Mouse (Mus musculus) stomach, embryonic 15.5 days (tissue): ENCODE measurements around the gene Gca. TPM values are rescaled to one million over a fixed set of nuclear protein-coding genes. Genes with fewer than 3 reads are reported as not detected.
A peak's percentile ranks its signal among the peaks of the same experiment; 100 is the strongest.

Source experiments
- ATAC-seq: fragments of 200-750 bp; cut with Nextera tagmentation; 2 replicates; pipeline ENCODE4 v1.8.0; 2017; ENCODE audit warnings: low read depth, moderate number of reproducible peaks, moderate TSS enrichment; ENCODE audit not compliant: insufficient read depth, low FRiP score
- H3K27ac ChIP-seq: fragments of 300-500 bp; sonication (generic); 2 replicates; pipeline ENCODE4 v1.5.1; 2015; ENCODE audit warnings: mild to moderate bottlenecking, inconsistent platforms
- H3K27me3 ChIP-seq: fragments of 300-500 bp; sonication (generic); replicated peaks from 2 replicates; pipeline ENCODE4 v1.6.1; 2015; ENCODE audit warnings: inconsistent platforms
- H3K36me3 ChIP-seq: fragments of 300-500 bp; sonication (generic); 2 replicates; pipeline ENCODE4 v1.6.1; 2015; ENCODE audit warnings: inconsistent platforms
- H3K4me1 ChIP-seq: fragments of 300-500 bp; sonication (generic); 2 replicates; pipeline ENCODE4 v1.6.1; 2015; ENCODE audit warnings: inconsistent platforms
- H3K4me2 ChIP-seq: fragments of 300-500 bp; sonication (generic); 2 replicates; pipeline ENCODE4 v1.6.1; 2015; ENCODE audit warnings: mild to moderate bottlenecking, inconsistent platforms
- H3K4me3 ChIP-seq: fragments of 300-500 bp; sonication (generic); replicated peaks from 2 replicates; pipeline ENCODE4 v1.5.1; 2015; ENCODE audit warnings: inconsistent platforms
- H3K9ac ChIP-seq: fragments of 300-500 bp; sonication (generic); 2 replicates; pipeline ENCODE4 v1.6.1; 2015; ENCODE audit warnings: inconsistent platforms
- H3K9me3 ChIP-seq: fragments of 300-500 bp; sonication (generic); 2 replicates; pipeline ENCODE4 v1.6.1; 2016; ENCODE audit warnings: inconsistent platforms
- WGBS: fragments of 180-500 bp; shearing (Covaris S2); methylation state at CpG from one replicate; pipeline ENCODE4 v1.1.7; 2015; 5-methylcytosine and 5-hydroxymethylcytosine counted together
- polyA plus RNA-seq: library from polyadenylated mRNA; unstranded; fragments of >200 nt; fragmentation: Nextera tagmentation; extraction: Ambion mirVana; gene quantifications from 2 replicates; pipeline ENCODE4 v1.2.1, GENCODE M21; 2015

The Gca gene
- polyA plus RNA-seq, 1 experiment from 2014 or later: 7.3 TPM

DNA sequence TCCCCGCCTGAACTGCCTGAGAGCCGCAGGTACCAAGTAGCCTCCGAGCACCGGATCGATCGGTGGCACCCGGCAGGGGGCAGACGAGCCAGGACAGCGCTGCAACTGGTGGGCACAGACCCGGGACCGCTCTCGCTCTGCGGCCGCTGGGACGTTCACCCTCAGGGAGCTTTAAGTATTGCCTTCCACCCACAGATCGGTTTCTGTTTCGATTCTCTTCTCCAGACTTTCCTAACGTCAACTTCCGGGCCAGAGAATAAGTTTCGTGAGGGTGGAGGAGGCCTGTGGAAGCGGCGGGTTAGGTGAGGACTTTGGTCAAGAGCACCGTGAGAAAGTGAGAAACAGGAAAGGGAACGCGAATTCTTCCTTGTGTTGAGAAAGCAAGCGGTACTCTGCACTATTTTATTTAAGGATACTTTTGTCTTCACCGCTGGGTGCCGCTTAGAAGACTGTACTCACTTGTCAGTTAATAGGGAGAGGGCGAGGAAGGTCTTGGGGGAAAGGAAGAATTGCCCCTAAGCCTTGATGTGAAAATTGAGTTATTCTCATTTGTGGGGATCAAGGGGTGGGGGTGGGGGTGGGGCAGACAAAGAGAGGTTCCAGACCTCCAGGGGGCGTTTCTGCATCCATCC lies 18.0 kb upstream of the Gca start, which contains the start of gene Ifih1:
Gene Ifih1 (minus strand): TSS at position 242 of the 632 bp plus-strand sequence.
- peak within 1 kb of the TSS; percentile 17; the same call in 1 of the 2 replicates for H3K9ac ChIP-seq
- peak within 1 kb of the TSS; percentile 52 for H3K4me3 ChIP-seq
- peak within 1 kb of the TSS; percentile 54 for H3K27ac ChIP-seq
- no peaks in the 10 kb centered on the region for H3K9me3 ChIP-seq
- peak; percentile 86 for ATAC-seq
- peak within 1 kb of the TSS; percentile 58 for H3K4me2 ChIP-seq
- no peaks in the 10 kb centered on the region for H3K36me3 ChIP-seq
- 1% methylated on average over 30 of the region's 30 CpGs for WGBS
- H3K27me3 ChIP-seq: no peaks in the 10 kb centered on the region
- peaks cover 7% of the 10 kb centered on the region; the same call in 1 of the 2 replicates for H3K4me1 ChIP-seq

DNA sequence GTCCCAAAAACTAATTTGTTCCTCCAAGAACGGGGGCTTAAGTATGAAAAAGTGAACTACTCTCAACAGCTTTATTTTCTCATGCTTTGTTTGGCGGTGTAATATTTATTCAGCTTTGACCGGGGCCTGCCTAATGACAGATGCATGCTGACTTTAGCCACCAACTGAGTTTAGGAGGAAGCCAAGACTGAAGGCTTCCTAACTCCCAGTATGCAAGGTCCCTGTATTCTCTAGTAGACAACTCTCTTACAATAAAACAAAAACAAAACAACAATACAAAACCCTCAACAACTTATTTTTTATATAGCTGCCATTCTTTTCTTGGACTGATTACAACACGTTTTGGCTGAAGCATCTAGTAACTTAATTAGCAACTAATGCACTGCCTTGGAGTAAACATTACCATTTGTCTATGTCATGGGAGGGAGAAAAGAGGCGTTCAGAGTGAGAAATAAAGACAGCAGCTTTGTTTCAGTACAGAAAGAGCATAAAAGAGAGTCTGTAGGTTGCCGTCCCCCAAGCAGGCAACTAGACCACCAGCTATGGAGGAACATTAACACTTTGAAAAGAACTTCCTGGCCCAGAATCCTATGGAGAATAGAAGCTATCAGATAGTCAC lies 17.3 kb upstream of the Gca start:
- no peak for ATAC-seq

DNA sequence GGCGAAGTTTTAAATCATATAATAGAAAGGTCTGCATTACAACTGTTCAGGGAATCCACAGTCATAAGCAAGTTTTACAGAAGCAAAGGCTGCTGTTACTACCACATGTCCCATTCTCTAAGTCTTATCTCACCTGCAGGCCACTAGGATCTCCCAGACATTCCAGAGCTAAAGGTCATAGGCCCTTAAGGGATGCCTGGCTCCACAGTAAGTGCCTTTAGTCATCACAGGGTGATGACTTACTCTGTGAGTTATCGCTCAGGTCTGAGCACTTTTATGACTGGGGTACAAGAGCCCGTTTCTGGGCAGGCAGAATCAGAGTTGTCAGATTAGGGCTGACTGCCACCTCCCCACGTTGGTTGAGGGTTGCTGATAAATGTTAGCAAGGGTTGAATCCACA lies 12.2 kb upstream of the Gca start:
- Histone ChIP-seq H3K27me3 (no peaks in the 10 kb centered on the region), H3K9ac (no peak overlapping the region), H3K36me3 (no peaks in the 10 kb centered on the region), H3K4me2 (no peak overlapping the region), H3K27ac (no peak overlapping the region), H3K9me3 (no peaks in the 10 kb centered on the region), H3K4me1 (no peaks in the 10 kb centered on the region), H3K4me3 (no peak overlapping the region)
- 60% methylated on average over 4 of the region's 4 CpGs for WGBS
- no peak for ATAC-seq

More for the DNA sequence above, 17.3 kb upstream of the Gca start:
- no peaks in the 10 kb centered on the region for H3K27me3 ChIP-seq
- H3K36me3 ChIP-seq: no peaks in the 10 kb centered on the region
- H3K9ac ChIP-seq: no peak overlapping the region
- H3K27ac ChIP-seq: peak overlapping the region; percentile 54; the same call in 1 of the 2 replicates
- H3K4me1 ChIP-seq: peaks cover 7% of the 10 kb centered on the region; the same call in 1 of the 2 replicates
- peak overlapping the region; percentile 52 for H3K4me3 ChIP-seq
- H3K9me3 ChIP-seq: no peaks in the 10 kb centered on the region
- WGBS: 18% methylated on average over 6 of the region's 6 CpGs
- peak overlapping the region; percentile 58 for H3K4me2 ChIP-seq

DNA sequence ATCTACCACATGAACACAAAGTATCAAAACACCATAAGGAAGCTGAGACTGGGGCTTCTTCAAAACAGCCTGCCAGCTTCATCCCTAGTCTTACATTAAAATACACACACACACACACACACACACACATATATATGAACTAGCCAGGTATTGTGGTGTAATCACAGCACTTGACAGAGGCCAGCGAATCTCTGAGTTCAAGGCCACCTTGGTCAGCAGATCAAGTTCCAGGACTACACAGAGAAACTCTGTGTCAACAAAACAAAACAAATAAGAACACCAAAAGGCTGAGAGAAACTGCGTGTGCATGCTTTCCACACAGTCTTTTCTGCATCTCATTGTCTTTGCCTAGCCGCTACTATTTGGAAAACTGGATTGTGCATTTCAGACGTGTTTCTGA lies 11.6 kb upstream of the Gca start:
- Histone ChIP-seq H3K27ac (no peak overlapping the region), H3K36me3 (no peaks in the 10 kb centered on the region), H3K9me3 (no peaks in the 10 kb centered on the region), H3K4me1 (no peaks in the 10 kb centered on the region), H3K27me3 (no peaks in the 10 kb centered on the region), H3K4me2 (no peak overlapping the region), H3K4me3 (no peak overlapping the region), H3K9ac (no peak overlapping the region)
- WGBS: 69% methylated on average over 4 of the region's 4 CpGs
- no peak for ATAC-seq

DNA sequence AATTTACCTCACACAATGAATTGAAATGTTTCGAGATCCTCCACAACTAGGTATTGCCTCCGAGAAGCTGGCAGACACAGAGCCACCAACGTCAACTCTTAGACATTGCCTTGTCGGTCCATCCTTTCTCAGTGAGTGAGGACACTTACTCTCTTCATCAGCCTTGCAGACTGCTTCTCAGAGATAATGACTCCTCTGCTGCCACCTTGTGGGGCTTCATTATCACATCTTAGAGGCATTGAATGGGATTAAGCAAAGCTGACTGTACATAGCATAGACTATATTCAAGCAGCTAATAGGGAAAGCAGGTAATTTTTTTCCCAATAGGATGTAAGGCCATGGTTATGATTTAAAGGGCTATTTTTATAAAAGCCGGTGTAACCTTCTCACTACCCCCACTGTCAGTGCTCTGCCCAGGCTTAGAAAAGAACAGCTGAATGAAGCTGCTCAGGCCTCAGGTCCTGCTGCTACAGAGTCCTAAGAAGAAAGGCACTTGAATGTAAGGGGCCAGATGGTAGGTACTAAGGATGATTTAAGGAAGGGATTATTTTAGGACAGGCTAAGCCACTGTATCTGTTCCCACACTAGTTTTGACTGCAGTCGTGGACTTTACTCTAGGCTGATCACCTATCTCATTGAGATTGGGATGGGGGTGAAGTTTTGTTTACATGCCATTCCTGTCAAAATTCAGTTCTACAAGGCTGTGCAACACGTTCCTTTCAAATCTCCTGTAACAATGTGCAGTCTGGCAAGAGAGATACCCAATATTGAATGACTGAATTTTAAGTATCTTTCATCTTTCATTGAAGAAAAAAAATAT lies 9.4 kb upstream of the Gca start:
- Histone ChIP-seq H3K4me3 (no peak overlapping the region), H3K36me3 (no peaks in the 10 kb centered on the region), H3K9ac (no peak overlapping the region), H3K4me1 (no peaks in the 10 kb centered on the region), H3K27ac (no peak overlapping the region), H3K9me3 (no peaks in the 10 kb centered on the region), H3K27me3 (no peaks in the 10 kb centered on the region), H3K4me2 (no peak overlapping the region)
- 39% methylated on average over 7 of the region's 7 CpGs for WGBS
- ATAC-seq: no peak

DNA sequence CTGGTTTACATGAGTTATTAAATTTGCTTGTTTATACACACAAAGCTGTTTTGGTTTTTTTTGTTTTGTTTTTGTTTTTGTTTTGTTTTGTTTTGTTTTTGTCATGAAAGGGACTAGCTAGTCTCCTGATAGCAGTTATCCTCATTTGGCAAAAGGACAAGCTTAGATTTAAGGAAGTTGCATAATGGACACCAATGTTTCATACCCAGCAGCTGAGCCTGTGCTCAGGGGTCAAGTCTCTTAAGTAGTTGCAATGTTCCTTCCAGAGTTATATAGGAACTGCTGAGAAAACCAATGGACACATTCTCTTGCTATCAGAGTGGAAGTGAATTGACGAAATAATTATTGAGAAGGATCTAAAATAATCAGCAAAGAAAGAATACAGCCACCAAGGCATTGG lies 8.0 kb upstream of the Gca start:
- Histone ChIP-seq H3K4me1 (no peaks in the 10 kb centered on the region), H3K27ac (no peak overlapping the region), H3K36me3 (no peaks in the 10 kb centered on the region), H3K27me3 (no peaks in the 10 kb centered on the region), H3K4me3 (no peak overlapping the region), H3K4me2 (no peak overlapping the region), H3K9me3 (no peaks in the 10 kb centered on the region), H3K9ac (no peak overlapping the region)
- ATAC-seq: no peak
- 76% methylated on average over 1 of the region's 1 CpGs for WGBS

DNA sequence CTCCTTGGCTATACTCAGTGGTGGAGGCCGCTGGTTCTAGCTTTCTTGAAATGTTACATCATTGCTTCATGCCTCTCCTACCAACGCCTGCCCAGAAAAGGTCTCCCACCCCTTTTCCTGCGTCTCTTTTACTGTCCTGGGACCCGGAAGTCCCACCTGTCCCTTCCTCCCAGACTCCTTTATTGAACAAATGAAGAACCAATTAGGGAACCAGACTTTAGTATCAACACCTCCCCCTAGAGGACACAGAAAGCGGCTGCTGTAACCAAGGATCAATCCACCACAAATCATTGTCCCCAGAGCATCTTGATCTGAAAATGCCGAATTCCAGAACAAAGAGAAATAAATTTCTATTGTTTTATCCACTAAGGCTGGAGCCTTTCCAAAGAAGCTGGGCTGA lies 3.5 kb upstream of the Gca start:
- Histone ChIP-seq H3K4me2 (no peak overlapping the region), H3K36me3 (no peaks in the 10 kb centered on the region), H3K9me3 (no peaks in the 10 kb centered on the region), H3K27me3 (no peaks in the 10 kb centered on the region), H3K4me1 (no peaks in the 10 kb centered on the region; the same call in 1 of the 2 replicates), H3K27ac (no peak overlapping the region), H3K4me3 (no peak overlapping the region), H3K9ac (no peak overlapping the region)
- ATAC-seq: no peak
- 52% methylated on average over 6 of the region's 6 CpGs for WGBS

DNA sequence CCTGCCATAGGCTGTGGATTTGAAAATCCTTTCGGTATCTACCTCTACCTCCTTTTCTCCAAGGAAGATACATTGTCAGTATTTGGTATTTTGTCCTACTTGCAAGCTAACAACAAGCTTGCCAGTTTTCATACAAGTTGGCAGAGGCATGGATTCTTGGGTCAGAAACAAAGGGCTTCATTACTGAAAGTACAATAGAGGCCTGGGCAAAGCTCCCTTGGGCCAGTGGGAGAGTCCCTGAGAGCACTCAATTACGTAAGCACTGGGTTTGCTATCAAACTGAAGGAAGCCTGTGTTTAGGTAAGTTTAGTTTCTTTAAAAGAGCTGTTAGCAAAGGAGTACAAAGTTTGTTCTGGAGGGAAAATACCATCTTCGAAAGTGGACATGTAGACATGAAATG lies 1.5 kb upstream of the Gca start:
- no peak overlapping the region for H3K27ac ChIP-seq
- no peaks in the 10 kb centered on the region for H3K36me3 ChIP-seq
- no peak overlapping the region for H3K4me3 ChIP-seq
- H3K9me3 ChIP-seq: no peaks in the 10 kb centered on the region
- no peaks in the 10 kb centered on the region for H3K27me3 ChIP-seq
- no peak overlapping the region for H3K4me2 ChIP-seq
- no peak for ATAC-seq
- no peak overlapping the region for H3K9ac ChIP-seq
- H3K4me1 ChIP-seq: no peaks in the 10 kb centered on the region; the same call in 1 of the 2 replicates
- WGBS: 89% methylated on average over 3 of the region's 3 CpGs

DNA sequence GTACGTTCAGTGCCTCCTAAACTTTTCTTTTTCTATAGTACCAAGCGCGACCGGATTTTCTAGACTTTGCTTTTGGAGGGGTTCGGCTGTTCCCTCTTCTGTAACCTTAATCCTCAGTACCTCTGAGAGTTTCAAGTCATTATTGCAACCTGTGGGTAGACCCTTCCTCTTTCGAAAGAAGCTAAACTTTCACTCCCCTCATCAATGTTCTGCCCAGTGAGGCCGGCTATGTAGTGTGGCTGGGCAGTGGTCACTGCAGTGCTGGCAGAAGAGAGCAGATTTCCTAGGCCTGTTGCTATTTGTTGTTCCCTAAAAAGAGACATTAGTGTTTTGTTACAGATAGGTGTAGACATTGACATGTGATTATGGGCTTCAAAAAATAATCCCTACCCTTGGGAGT lies 754 bp downstream of the Gca start:
- H3K4me3 ChIP-seq: peak overlapping the region; percentile 67; the same call in 1 of the 2 replicates
- no peak overlapping the region for H3K27ac ChIP-seq
- H3K27me3 ChIP-seq: no peaks in the 10 kb centered on the region
- peak overlapping the region; percentile 93; the same call in 1 of the 2 replicates for H3K4me2 ChIP-seq
- H3K9me3 ChIP-seq: no peaks in the 10 kb centered on the region
- no peaks in the 10 kb centered on the region; the same call in 1 of the 2 replicates for H3K4me1 ChIP-seq
- WGBS: 59% methylated on average over 7 of the region's 7 CpGs
- H3K36me3 ChIP-seq: no peaks in the 10 kb centered on the region
- ATAC-seq: no peak
- no peak overlapping the region for H3K9ac ChIP-seq

DNA sequence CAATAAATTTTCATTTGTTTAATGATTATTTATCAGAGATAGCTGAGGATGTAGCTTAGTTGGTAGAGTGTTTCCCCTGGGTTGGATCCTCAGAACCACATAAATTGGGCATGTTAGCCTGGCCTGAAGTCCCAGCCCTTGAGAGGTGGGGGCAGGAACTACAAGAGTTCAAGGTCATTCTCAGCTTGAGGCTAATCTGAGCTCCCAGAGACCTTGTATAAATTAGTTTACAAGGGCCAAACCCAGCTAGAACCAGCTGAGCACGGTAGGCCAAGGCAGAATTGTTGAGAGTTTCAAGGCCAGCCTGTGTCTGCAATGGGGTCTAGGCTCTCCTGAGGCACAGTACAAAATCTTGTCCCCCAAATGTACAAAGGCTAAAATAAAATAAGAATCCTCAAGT lies 1.5 kb downstream of the Gca start:
- no peaks in the 10 kb centered on the region for H3K9me3 ChIP-seq
- H3K9ac ChIP-seq: no peak overlapping the region
- 38% methylated on average over 1 of the region's 1 CpGs for whole genome bisulfite sequencing
- H3K4me2 ChIP-seq: no peak overlapping the region
- H3K27ac ChIP-seq: no peak overlapping the region
- no peaks in the 10 kb centered on the region for H3K27me3 ChIP-seq
- H3K4me3 ChIP-seq: no peak overlapping the region
- no peak for ATAC-seq
- no peaks in the 10 kb centered on the region; the same call in 1 of the 2 replicates for H3K4me1 ChIP-seq
- no peaks in the 10 kb centered on the region for H3K36me3 ChIP-seq

DNA sequence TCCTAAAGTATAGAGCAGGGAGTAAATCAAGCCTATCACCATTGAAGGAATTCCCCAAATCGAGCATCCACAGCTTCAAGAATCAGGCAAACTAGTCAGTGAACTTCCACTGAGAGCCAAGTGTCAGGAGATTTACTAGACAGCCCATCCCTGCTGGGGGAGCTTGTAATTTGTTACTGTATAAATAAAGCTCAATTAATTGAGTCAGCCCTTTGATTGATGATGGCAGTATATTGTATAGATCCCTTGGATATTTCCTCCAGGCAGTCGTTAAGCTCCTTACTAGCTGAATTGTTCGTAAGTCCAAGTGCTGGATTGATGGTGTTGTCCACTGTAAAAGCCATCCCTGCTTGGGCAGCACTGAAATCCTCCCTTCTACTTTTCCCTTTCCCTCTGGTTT lies 5.8 kb downstream of the Gca start:
- ATAC-seq: no peak
- no peaks in the 10 kb centered on the region for H3K27me3 ChIP-seq
- no peak overlapping the region for H3K4me2 ChIP-seq
- H3K4me1 ChIP-seq: no peaks in the 10 kb centered on the region; the same call in 1 of the 2 replicates
- no peak overlapping the region for H3K9ac ChIP-seq
- 61% methylated on average over 3 of the region's 3 CpGs for WGBS
- no peak overlapping the region for H3K4me3 ChIP-seq
- H3K36me3 ChIP-seq: no peaks in the 10 kb centered on the region
- H3K9me3 ChIP-seq: no peaks in the 10 kb centered on the region
- H3K27ac ChIP-seq: no peak overlapping the region

DNA sequence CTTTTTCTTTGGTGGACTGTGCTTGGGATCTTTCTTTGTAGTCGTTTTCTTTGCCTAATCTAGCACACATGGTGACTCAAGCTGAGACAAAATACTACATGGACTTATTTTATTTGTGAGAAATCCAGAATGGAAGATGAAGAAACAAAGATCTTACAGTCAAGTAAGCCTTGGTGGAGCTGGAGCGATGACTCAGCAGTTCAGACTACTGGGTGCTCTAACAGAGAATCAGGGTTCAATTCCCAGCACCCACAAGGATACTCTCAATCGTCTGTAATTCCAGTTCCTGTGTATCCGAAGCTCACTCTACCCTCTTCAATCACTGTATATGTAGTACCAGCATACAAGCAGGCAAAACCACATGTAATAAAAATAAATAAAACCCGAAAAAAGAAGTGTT lies 6.2 kb downstream of the Gca start:
- no peaks in the 10 kb centered on the region for H3K27me3 ChIP-seq
- no peaks in the 10 kb centered on the region for H3K36me3 ChIP-seq
- no peak for ATAC-seq
- H3K9me3 ChIP-seq: no peaks in the 10 kb centered on the region
- H3K27ac ChIP-seq: no peak overlapping the region
- H3K9ac ChIP-seq: no peak overlapping the region
- H3K4me3 ChIP-seq: no peak overlapping the region
- no peak overlapping the region for H3K4me2 ChIP-seq
- no peaks in the 10 kb centered on the region for H3K4me1 ChIP-seq
- WGBS: 76% methylated on average over 5 of the region's 5 CpGs
